Mouse (Mus musculus) lung, postnatal 4 days (tissue): ENCODE results near the gene Sgca.
A peak's percentile ranks its signal among the peaks of the same experiment; 100 is the strongest.
"Not testable (repeated sequence)": the region's sequence is repeated elsewhere in the genome, so short reads cannot be mapped to it uniquely, and the experiment has no call there.

Experiments
- DNase-seq, 2 experiments: peaks; one replicate each; pipeline ENCODE4 v3.0.0; 2021

Gene Sgca

DNA sequence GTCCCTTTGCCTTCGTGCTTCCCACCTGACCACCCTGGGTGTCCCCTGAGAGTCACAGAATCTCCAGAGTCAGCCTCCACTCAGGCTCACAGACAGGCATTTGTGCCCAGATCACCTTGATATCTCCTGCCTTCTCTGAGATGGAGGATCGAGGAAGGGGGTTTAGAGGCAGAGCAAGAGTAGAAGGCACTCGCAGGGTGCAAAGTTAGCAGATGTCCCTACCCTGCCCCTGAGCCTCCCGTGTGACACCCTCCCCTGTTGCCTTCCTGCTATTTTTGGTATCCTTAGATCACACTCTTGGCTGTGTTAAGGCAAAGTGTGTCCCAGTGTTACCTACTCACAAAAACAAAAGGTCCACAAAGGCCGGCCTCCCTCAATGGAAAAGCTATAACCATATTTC is at the start of gene Sgca:
Gene Sgca (minus strand): TSS at position 129 of the 400 bp plus-strand sequence.
- DNase-seq, result no peak

- DNase-seq, result no peak
Observed at GRCm38 (mm10) chr11:95025227-95026012, 49.3 kb upstream of the Sgca start.

DNA sequence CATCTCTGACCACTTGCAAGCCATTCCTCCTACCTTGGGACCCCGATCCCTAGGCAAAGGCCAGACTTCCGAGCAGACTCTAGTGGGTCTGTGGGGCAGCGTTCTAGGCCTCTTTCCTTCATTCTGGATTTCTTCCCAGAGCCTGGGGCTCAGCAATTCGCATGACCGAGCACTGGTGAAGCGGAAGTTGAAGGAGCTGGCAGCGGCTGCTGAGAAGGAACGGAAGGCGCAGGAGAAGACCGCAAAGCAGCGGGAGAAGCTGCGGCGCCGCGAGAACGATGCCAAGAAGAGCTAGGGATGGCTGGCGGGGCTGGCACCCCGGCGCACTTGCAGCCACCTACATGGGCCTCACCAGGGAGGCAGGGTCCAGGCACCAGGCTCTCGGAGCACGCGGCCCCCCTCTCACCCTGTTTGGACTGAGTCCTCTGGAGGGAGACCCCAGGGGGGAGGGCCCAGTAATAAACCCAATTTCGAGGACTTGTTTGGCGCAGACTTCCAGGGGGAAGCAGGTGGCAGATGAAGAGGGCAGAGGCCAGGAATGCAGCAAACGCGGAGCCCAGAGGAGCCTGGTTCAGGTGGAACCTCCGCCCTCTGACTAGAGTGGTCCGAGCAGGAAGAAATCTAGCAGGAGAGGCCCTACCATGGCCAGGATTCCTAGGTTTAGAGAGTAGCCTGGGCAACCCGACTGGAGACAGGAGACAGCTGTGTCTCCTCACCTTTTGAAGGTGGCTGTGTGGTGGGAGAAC is 48.5 kb upstream of the Sgca start:
- no peak for DNase-seq

DNA sequence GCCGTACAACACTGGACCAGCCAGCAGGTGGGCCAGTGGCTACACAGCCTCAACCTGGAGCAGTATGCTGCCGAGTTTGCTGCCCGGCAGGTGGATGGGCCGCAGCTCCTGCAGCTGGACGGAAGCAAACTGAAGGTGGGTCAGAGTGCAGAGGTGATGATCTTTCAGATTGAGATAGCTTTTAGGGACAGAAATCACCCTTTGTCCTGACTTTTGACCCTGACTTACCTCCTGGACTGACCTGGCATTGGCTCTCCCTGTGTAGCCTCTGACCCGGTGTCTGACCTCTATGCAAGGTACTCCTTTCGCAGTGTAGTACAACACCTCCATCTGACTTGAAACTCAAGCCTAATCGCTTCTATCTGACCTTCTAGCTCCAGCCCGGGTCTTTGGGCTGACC is 47.4 kb upstream of the Sgca start:
- no peak for DNase-seq

- no peak for DNase-seq
Observed at GRCm38 (mm10) chr11:95022237-95022992, 46.3 kb upstream of the Sgca start.

DNA sequence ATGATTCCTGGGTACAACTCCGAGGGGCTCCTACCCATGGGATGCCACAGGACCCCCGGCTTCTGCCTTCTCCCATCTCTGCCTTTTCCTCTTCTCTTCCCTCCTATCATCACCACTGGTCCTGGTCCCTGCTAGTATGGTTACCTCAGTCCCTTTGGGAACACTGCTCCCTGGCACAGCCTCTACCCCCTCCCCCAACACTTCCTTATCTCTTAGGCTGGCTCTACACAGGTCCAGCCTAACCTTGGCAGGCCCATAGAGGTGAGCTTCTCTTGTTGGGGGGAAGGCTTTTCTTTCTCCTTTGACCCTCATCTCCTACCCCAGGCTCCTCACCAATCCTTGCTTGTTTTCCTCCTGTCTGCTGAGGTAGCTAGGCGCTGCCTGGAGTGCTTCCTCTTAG is 39.4 kb upstream of the Sgca start:
- no peak for DNase-seq

- DNase-seq, result no peak
Observed at GRCm38 (mm10) chr11:95012487-95012886, 36.4 kb upstream of the Sgca start.

- DNase-seq, result no peak
Observed at GRCm38 (mm10) chr11:95012075-95012474, 35.9 kb upstream of the Sgca start.

- no peak for DNase-seq
Observed at GRCm38 (mm10) chr11:95011416-95011815, 35.3 kb upstream of the Sgca start.

DNA sequence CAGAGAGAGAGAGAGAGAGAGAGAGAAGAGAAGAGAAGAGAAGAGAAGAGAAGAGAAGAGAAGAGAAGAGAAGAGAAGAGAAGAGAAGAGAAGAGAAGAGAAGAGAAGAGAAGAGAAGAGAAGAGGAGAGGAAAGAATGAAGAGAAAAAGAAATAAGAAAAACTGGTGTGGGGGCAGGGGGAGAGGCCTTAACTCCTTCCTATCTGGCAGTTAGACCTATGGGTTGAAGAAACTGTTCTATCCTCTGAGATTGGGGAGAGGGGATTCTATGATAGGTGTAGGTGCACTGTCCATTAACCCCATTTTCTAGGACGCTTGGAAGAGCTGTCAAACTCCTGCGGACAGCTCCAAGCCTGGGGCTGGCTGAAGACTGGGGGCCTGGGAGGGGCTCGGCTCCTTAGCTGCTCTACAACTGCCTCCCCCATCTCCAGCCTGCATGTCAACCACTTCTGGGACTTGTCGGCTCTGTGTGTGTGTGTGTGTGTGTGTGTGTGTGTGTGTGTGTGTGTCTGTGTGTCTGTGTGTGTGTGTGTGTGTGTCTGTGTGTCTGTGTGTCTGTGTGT is 34.8 kb upstream of the Sgca start:
- not testable (repeated sequence) for DNase-seq

GRCm38 (mm10) chr11:95010141-95010739 is 34.1 kb upstream of the Sgca start:
- DNase-seq, result peak in 1 of 2 experiments; percentile 22

GRCm38 (mm10) chr11:95009629-95010014 is 33.5 kb upstream of the Sgca start, which contains the start of gene Samd14:
Gene Samd14 (plus strand): TSS chr11:95009879.
- DNase-seq, result peak; percentile 76 to 85

GRCm38 (mm10) chr11:95008661-95009628 is 32.8 kb upstream of the Sgca start:
- DNase-seq, result peak; percentile 66 to 77

DNA sequence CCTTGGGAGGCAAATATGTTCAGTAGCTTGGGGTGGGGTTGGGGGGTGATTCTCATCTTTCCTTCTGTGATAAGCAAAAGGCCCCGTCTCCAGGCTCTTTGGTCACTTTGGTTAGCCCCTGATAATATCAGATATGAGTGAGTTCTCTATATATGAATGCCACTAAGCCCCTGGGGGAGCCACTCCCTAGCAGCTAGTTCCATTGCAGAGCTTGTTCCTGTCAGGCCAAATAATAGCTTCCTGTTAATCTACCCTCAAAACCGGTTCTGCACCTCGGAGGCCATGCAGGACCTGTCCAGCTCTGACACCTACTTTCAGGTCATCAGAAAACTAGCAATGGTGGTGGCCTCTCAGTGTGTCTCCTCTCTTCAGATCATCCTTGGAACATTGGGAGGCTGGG is 31.3 kb upstream of the Sgca start:
- DNase-seq, result no peak

- DNase-seq, result peak; percentile 89 to 90
Observed at GRCm38 (mm10) chr11:95006525-95007219, 30.5 kb upstream of the Sgca start.

GRCm38 (mm10) chr11:95006038-95006437 is 29.9 kb upstream of the Sgca start:
- DNase-seq, result no peak

DNA sequence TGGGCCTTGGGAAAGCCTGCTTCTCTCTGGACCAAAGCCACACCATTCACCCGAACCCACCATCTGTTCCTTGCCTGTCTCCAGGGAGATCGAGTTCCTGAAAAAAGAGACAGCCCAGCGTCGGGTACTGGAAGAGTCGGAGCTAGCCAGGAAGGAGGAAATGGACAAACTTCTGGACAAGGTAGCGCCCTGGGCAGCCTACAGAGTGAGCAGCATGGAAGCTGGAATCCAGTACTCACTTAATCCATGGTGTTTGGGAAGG is 28.7 kb upstream of the Sgca start:
- peak in 1 of 2 experiments; percentile 18 for DNase-seq

- peak in 1 of 2 experiments; percentile 23 for DNase-seq
Observed at GRCm38 (mm10) chr11:95004136-95004936, 28.2 kb upstream of the Sgca start.

- DNase-seq, result no peak
Observed at GRCm38 (mm10) chr11:95002705-95003104, 26.6 kb upstream of the Sgca start.
